Mouse (Mus musculus) lung, embryonic 14.5 days (tissue): ENCODE data around the gene Kdm4b. TPM values are rescaled to one million over a fixed set of nuclear protein-coding genes. Genes with fewer than 3 reads are reported as not detected.
A peak's percentile ranks its signal among the peaks of the same experiment; 100 is the strongest.

Experiments used
- ATAC-seq: fragments of 200-750 bp; cut with Nextera tagmentation; 2 replicates; pipeline ENCODE4 v1.8.0; 2017; ENCODE audit warnings: mild to moderate bottlenecking, moderate TSS enrichment, moderate library complexity; ENCODE audit not compliant: insufficient read depth
- DNase-seq: peaks from one replicate; pipeline ENCODE4 v3.0.0-alpha.2; 2015
- H3K27ac ChIP-seq: fragments of 300-500 bp; sonication (generic); 2 replicates; pipeline ENCODE4 v1.5.1; 2014; ENCODE audit warnings: low read depth, mild to moderate bottlenecking, moderate library complexity
- H3K27me3 ChIP-seq: fragments of 300-500 bp; sonication (generic); 2 replicates; pipeline ENCODE4 v1.6.1; 2014; ENCODE audit warnings: low read length, control low read depth; ENCODE audit not compliant: insufficient read depth
- H3K36me3 ChIP-seq: fragments of 300-500 bp; sonication (generic); 2 replicates; pipeline ENCODE4 v1.6.1; 2014; ENCODE audit warnings: control low read depth; ENCODE audit not compliant: insufficient read depth
- H3K4me1 ChIP-seq: fragments of 300-500 bp; sonication (generic); 2 replicates; pipeline ENCODE4 v1.6.1; 2014; ENCODE audit warnings: antibody characterized with exemption, control low read depth; ENCODE audit not compliant: insufficient read depth
- H3K4me2 ChIP-seq: fragments of 300-500 bp; sonication (generic); 2 replicates; pipeline ENCODE4 v1.6.1; 2014; ENCODE audit warnings: mild to moderate bottlenecking
- H3K4me3 ChIP-seq: fragments of 300-500 bp; sonication (generic); 2 replicates; pipeline ENCODE4 v1.5.1; 2014; ENCODE audit warnings: low read depth, low read length
- H3K9ac ChIP-seq: fragments of 300-500 bp; sonication (generic); 2 replicates; pipeline ENCODE4 v1.6.1; 2014
- H3K9me3 ChIP-seq: fragments of 300-500 bp; sonication (generic); 2 replicates; pipeline ENCODE4 v1.6.1; 2016; ENCODE audit warnings: low read depth, low read length, control low read depth
- CTCF ChIP-seq: IDR thresholded peaks from 2 replicates; pipeline ENCODE4 v1.5.1; 2016; ENCODE audit warnings: antibody characterized with exemption, low read depth
- WGBS: fragments of 180-500 bp; shearing (Covaris S2); extraction: QIAGEN DNeasy Blood & Tissue Kit; methylation state at CpG from one replicate; pipeline ENCODE4 v1.1.7; 2014; 5-methylcytosine and 5-hydroxymethylcytosine counted together
- polyA plus RNA-seq: library from polyadenylated mRNA; unstranded; fragments of >200 nt; fragmentation: Nextera tagmentation; extraction: Ambion mirVana; gene quantifications from 2 replicates; pipeline ENCODE4 v1.2.1, GENCODE M21; 2014

Kdm4b gene
- polyA plus RNA-seq, 1 experiment from 2014 or later, result 36.7 TPM

DNA sequence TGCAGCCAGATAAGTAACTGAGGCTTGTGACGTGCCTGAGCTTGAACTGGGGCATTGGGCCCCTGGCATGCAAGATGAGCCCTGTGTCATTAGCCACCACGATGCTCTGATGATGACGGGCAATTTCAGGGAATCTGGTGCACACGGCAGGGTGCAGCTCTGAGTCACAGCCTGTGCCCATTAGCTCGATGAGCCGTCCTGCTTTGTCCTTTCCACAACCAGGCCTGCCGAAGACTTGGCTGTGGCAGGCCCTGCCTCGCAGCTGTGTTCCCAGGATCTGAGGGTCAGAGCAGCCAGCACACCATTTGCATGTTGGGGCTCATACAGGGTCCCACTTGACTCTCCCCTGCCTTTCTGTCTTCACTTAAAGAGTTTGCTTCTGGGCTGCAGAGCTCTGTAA lies 34.6 kb downstream of the Kdm4b start:
- Histone ChIP-seq H3K4me1 (no peaks in the 10 kb centered on the region; the same call in 1 of the 2 replicates), H3K9ac (no peak overlapping the region), H3K27me3 (no peaks in the 10 kb centered on the region), H3K27ac (no peak overlapping the region), H3K36me3 (peaks cover 49% of the 10 kb centered on the region), H3K4me2 (no peak overlapping the region), H3K9me3 (no peaks in the 10 kb centered on the region), H3K4me3 (no peak overlapping the region)
- no peak for TF ChIP-seq CTCF
- WGBS, result 74% methylated on average over 8 of the region's 8 CpGs
- DNase-seq (no peak), ATAC-seq (no peak)

DNA sequence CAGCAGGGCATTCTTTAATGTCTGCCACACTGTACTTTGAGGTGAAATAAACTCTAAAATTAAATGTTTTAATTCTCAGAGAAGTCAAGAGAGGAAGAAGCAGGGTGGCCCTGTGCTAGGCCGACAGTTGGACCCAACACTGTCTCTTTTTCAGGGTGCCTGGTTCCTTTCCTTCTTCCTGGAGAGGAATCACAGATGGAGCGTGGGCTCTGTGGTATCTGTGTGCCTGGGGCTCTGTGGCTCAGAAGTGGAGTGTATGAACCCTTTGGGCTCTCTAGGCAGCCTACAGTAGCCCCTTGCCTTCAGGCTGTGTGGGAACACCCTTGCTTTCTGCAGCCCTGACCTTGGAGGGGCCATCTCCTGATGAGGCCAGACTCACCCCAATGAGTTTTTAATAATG lies 35.7 kb downstream of the Kdm4b start:
- no peak for TF ChIP-seq CTCF
- no peak overlapping the region for H3K4me3 ChIP-seq
- H3K9me3 ChIP-seq, result no peaks in the 10 kb centered on the region
- ATAC-seq (no peak), DNase-seq (no peak)
- no peaks in the 10 kb centered on the region for H3K27me3 ChIP-seq
- WGBS, result 78% methylated on average over 2 of the region's 2 CpGs
- no peaks in the 10 kb centered on the region; the same call in none of the 2 replicates for H3K4me1 ChIP-seq
- peaks cover 38% of the 10 kb centered on the region for H3K36me3 ChIP-seq
- no peak overlapping the region for H3K9ac ChIP-seq
- no peak overlapping the region for H3K4me2 ChIP-seq
- H3K27ac ChIP-seq, result no peak overlapping the region

- ATAC-seq (peak; percentile 68), DNase-seq (peak; percentile 57)
- TF ChIP-seq CTCF, result no peak
- peak overlapping the region; percentile 76 for H3K27ac ChIP-seq
- no peak overlapping the region for H3K4me2 ChIP-seq
- 38% methylated on average over 7 of the region's 7 CpGs for WGBS
- peaks cover 51% of the 10 kb centered on the region for H3K36me3 ChIP-seq
- H3K9me3 ChIP-seq, result no peaks in the 10 kb centered on the region
- H3K4me3 ChIP-seq, result no peak overlapping the region
- no peaks in the 10 kb centered on the region for H3K27me3 ChIP-seq
- peak overlapping the region; percentile 11; the same call in 1 of the 2 replicates for H3K9ac ChIP-seq
- H3K4me1 ChIP-seq, result no peaks in the 10 kb centered on the region; the same call in none of the 2 replicates
Measured at GRCm38 (mm10) chr17:56365791-56366673, 40.2 kb downstream of the Kdm4b start.

- DNase-seq, result no peak
- no peak overlapping the region for H3K4me3 ChIP-seq
- no peaks in the 10 kb centered on the region; the same call in none of the 2 replicates for H3K4me1 ChIP-seq
- H3K27ac ChIP-seq, result no peak overlapping the region
- H3K9ac ChIP-seq, result no peak overlapping the region
- 89% methylated on average over 6 of the region's 6 CpGs for WGBS
- H3K9me3 ChIP-seq, result no peaks in the 10 kb centered on the region
- no peak for TF ChIP-seq CTCF
- H3K27me3 ChIP-seq, result no peaks in the 10 kb centered on the region
- peaks cover 59% of the 10 kb centered on the region for H3K36me3 ChIP-seq
- no peak for ATAC-seq
- H3K4me2 ChIP-seq, result no peak overlapping the region
Measured at GRCm38 (mm10) chr17:56368291-56368790, 42.5 kb downstream of the Kdm4b start.

DNA sequence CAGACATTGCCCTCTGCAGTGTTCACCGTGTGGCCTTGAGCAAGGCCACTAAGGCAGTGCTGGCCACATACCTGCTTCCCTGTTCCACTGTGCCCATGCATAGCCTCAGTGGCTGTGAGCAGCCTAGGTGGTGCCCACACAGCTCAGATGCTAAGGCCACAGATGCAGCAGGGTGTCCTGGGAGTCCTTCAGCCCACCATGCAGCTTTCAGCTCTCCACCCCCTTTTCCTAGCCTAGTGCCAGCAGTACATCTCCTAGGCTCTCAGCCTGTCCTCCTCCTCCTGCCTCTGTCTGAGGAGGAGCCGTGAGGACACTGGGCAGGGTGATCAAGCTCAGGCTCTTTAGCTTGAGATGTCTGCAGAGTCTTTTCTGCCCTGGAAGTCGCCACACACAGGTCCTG lies 44.2 kb downstream of the Kdm4b start:
- Histone ChIP-seq H3K27me3 (no peaks in the 10 kb centered on the region), H3K4me3 (no peak overlapping the region), H3K36me3 (peaks cover 60% of the 10 kb centered on the region), H3K9ac (no peak overlapping the region), H3K27ac (no peak overlapping the region), H3K4me2 (no peak overlapping the region), H3K4me1 (no peaks in the 10 kb centered on the region; the same call in none of the 2 replicates), H3K9me3 (no peaks in the 10 kb centered on the region)
- no peak for DNase-seq
- no peak for TF ChIP-seq CTCF
- no peak for ATAC-seq
- WGBS, result 83% methylated on average over 3 of the region's 3 CpGs

- no peak overlapping the region for H3K27ac ChIP-seq
- no peaks in the 10 kb centered on the region for H3K4me1 ChIP-seq
- H3K9me3 ChIP-seq, result no peaks in the 10 kb centered on the region
- ATAC-seq (no peak), DNase-seq (no peak)
- WGBS, result 86% methylated on average over 15 of the region's 15 CpGs
- TF ChIP-seq CTCF, result no peak
- peaks cover 65% of the 10 kb centered on the region for H3K36me3 ChIP-seq
- no peak overlapping the region for H3K4me3 ChIP-seq
- no peak overlapping the region for H3K9ac ChIP-seq
- no peaks in the 10 kb centered on the region for H3K27me3 ChIP-seq
- H3K4me2 ChIP-seq, result no peak overlapping the region
Measured at GRCm38 (mm10) chr17:56371029-56371660, 45.3 kb downstream of the Kdm4b start.

DNA sequence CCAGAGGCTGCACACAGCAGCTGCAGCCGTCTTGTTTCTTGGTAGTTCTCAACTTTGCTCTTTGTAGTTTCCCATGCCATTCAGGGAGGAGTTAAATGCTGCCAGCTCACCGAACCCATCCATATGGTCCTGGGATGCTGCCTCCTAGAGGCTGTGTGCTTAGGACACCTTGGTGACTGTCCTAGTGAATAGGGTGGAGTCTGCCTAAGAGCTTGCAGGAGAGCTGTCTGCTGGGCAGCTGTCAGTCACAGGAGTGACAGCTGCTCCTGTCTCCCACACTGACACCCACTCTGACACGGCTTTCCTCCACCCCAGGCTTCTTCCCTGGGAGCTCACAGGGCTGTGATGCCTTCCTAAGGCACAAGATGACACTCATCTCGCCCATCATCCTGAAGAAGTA lies 46.2 kb downstream of the Kdm4b start:
- Histone ChIP-seq H3K27me3 (no peaks in the 10 kb centered on the region), H3K27ac (no peak overlapping the region), H3K36me3 (peaks cover 75% of the 10 kb centered on the region), H3K4me3 (no peak overlapping the region), H3K4me2 (no peak overlapping the region), H3K9ac (no peak overlapping the region), H3K4me1 (no peaks in the 10 kb centered on the region), H3K9me3 (no peaks in the 10 kb centered on the region)
- WGBS, result 64% methylated on average over 4 of the region's 4 CpGs
- DNase-seq (no peak), ATAC-seq (no peak)
- TF ChIP-seq CTCF, result no peak
